Mouse (Mus musculus) ES-E14 (cell line): ENCODE results near the gene Dock9.

Experiments
- CHD2 ChIP-seq: IDR thresholded peaks from 2 replicates; pipeline ENCODE4 v1.6.1; 2014; ENCODE audit warnings: mild to moderate bottlenecking, low read depth, low read length, inconsistent platforms
- MAFK ChIP-seq: IDR thresholded peaks from 2 replicates; pipeline ENCODE4 v1.6.1; 2014; ENCODE audit warnings: mild to moderate bottlenecking, low read depth, low read length, inconsistent platforms; ENCODE audit not compliant: insufficient read depth

GRCm38 (mm10) chr14:121579055-121579454, 218.6 kb downstream of the Dock9 start:
- no peak for TF ChIP-seq CHD2
- TF ChIP-seq MAFK, result no peak
